Mouse (Mus musculus): ENCODE results near the gene Inf2. TPM values are rescaled to one million over a fixed set of nuclear protein-coding genes. Genes with fewer than 3 reads are reported as not detected.

Inf2 gene
- polyA plus RNA-seq, 1 experiment from 2014 or later = 1.4 TPM

GRCm38 (mm10) chr12:112663303-112663702 is 74.7 kb downstream of the Inf2 start:
- Histone ChIP-seq H3K9ac (ENCODE audit: low read length) (peak overlapping the region; percentile 15; the same call in 1 of the 2 replicates), H3K4me3 (ENCODE audit: low read depth, low read length) (no peak overlapping the region), H3K27ac (ENCODE audit: low read depth, low read length) (peak overlapping the region; percentile 82), H3K4me2 (no peak overlapping the region), H3K9me3 (ENCODE audit: control insufficient read depth, low read length) (no peaks in the 10 kb centered on the region), H3K4me1 (ENCODE audit: control insufficient read depth, insufficient read depth, low read length) (peaks cover 56% of the 10 kb centered on the region), H3K27me3 (ENCODE audit: control insufficient read depth, insufficient read depth, low read length) (no peaks in the 10 kb centered on the region), H3K36me3 (ENCODE audit: control insufficient read depth, insufficient read depth, low read length) (peaks cover 32% of the 10 kb centered on the region)
- no peak for ATAC-seq (ENCODE audit: low FRiP score)
- no peak for DNase-seq (ENCODE audit: low spot score, missing footprints)
- 89% methylated on average over 11 of the region's 11 CpGs for WGBS

- Histone ChIP-seq H3K9me3 (ENCODE audit: control insufficient read depth, low read length) (no peaks in the 10 kb centered on the region), H3K4me1 (ENCODE audit: control insufficient read depth, insufficient read depth, low read length) (peaks cover 56% of the 10 kb centered on the region), H3K36me3 (ENCODE audit: control insufficient read depth, insufficient read depth, low read length) (peaks cover 32% of the 10 kb centered on the region), H3K9ac (ENCODE audit: low read length) (peak overlapping the region; percentile 39), H3K27ac (ENCODE audit: low read depth, low read length) (peak overlapping the region; percentile 82), H3K4me2 (peak overlapping the region; percentile 1; the same call in 1 of the 2 replicates), H3K27me3 (ENCODE audit: control insufficient read depth, insufficient read depth, low read length) (no peaks in the 10 kb centered on the region), H3K4me3 (ENCODE audit: low read depth, low read length) (no peak overlapping the region)
- DNase-seq (ENCODE audit: low spot score, missing footprints) (no peak), ATAC-seq (ENCODE audit: low FRiP score) (no peak; the same call in none of the 2 replicates)
- 88% methylated on average over 12 of the region's 12 CpGs for WGBS
Measured at GRCm38 (mm10) chr12:112663716-112664115, 75.1 kb downstream of the Inf2 start.

GRCm38 (mm10) chr12:112664124-112664523 is 75.5 kb downstream of the Inf2 start:
- Histone ChIP-seq H3K27me3 (ENCODE audit: control insufficient read depth, insufficient read depth, low read length) (no peaks in the 10 kb centered on the region), H3K4me3 (ENCODE audit: low read depth, low read length) (no peak overlapping the region), H3K27ac (ENCODE audit: low read depth, low read length) (peak overlapping the region; percentile 82), H3K9me3 (ENCODE audit: control insufficient read depth, low read length) (no peaks in the 10 kb centered on the region), H3K36me3 (ENCODE audit: control insufficient read depth, insufficient read depth, low read length) (peaks cover 31% of the 10 kb centered on the region), H3K4me1 (ENCODE audit: control insufficient read depth, insufficient read depth, low read length) (peaks cover 56% of the 10 kb centered on the region), H3K9ac (ENCODE audit: low read length) (peak overlapping the region; percentile 39), H3K4me2 (peak overlapping the region; percentile 1; the same call in 1 of the 2 replicates)
- ATAC-seq (ENCODE audit: low FRiP score) (peak; percentile 74), DNase-seq (ENCODE audit: low spot score, missing footprints) (no peak)
- 34% methylated on average over 2 of the region's 2 CpGs for WGBS

GRCm38 (mm10) chr12:112664656-112665055 is 76.1 kb downstream of the Inf2 start:
- Histone ChIP-seq H3K4me2 (0 out of 2 replicates have a peak overlapping the region, but pooled peaks have one; percentile 4), H3K4me1 (ENCODE audit: control insufficient read depth, insufficient read depth, low read length) (peaks cover 56% of the 10 kb centered on the region), H3K4me3 (ENCODE audit: low read depth, low read length) (no peak overlapping the region), H3K9me3 (ENCODE audit: control insufficient read depth, low read length) (no peaks in the 10 kb centered on the region), H3K27me3 (ENCODE audit: control insufficient read depth, insufficient read depth, low read length) (no peaks in the 10 kb centered on the region), H3K36me3 (ENCODE audit: control insufficient read depth, insufficient read depth, low read length) (peaks cover 32% of the 10 kb centered on the region), H3K27ac (ENCODE audit: low read depth, low read length) (peak overlapping the region; percentile 82), H3K9ac (ENCODE audit: low read length) (peak overlapping the region; percentile 27; the same call in 1 of the 2 replicates)
- DNase-seq (ENCODE audit: low spot score, missing footprints) (no peak), ATAC-seq (ENCODE audit: low FRiP score) (no peak)
- whole genome bisulfite sequencing = 74% methylated on average over 5 of the region's 5 CpGs

Small RNAs within 50 kb of the gene (microRNA-seq; reads per million reads assigned to microRNA genes)
- 0.76 reads per million for gene Mir6939

Other genes with a start within 250 kb of the Inf2 start
- not detected in 2 replicates for gene A530016L24Rik, start 99.3 kb upstream of the Inf2 start, polyA plus RNA-seq (2014; fragmentation: Nextera tagmentation; extraction: Ambion mirVana)
- 4.9 and 5.9 TPM in 2 replicates for gene Tmem179, start 72.0 kb upstream of the Inf2 start, polyA plus RNA-seq (2014; fragmentation: Nextera tagmentation; extraction: Ambion mirVana)
- gene Adssl1, start 31.3 kb downstream of the Inf2 start, polyA plus RNA-seq (2014; fragmentation: Nextera tagmentation; extraction: Ambion mirVana) = 1.9 and 2.7 TPM in 2 replicates
- gene Siva1, start 55.9 kb downstream of the Inf2 start, polyA plus RNA-seq (2014; fragmentation: Nextera tagmentation; extraction: Ambion mirVana) = 182 and 230 TPM in 2 replicates
- gene Akt1, start 86.1 kb downstream of the Inf2 start, polyA plus RNA-seq (2014; fragmentation: Nextera tagmentation; extraction: Ambion mirVana) = 62.5 and 82.6 TPM in 2 replicates
- gene Zbtb42, start 90.0 kb downstream of the Inf2 start, polyA plus RNA-seq (2014; fragmentation: Nextera tagmentation; extraction: Ambion mirVana) = 4.8 and 5.1 TPM in 2 replicates
- gene Cep170b, start 131.7 kb downstream of the Inf2 start, polyA plus RNA-seq (2014; fragmentation: Nextera tagmentation; extraction: Ambion mirVana) = 5.2 and 5.5 TPM in 2 replicates
- gene Pld4, start 171.9 kb downstream of the Inf2 start, polyA plus RNA-seq (2014; fragmentation: Nextera tagmentation; extraction: Ambion mirVana) = 3.5 and 4.2 TPM in 2 replicates
- gene Ahnak2, start 213.9 kb downstream of the Inf2 start, polyA plus RNA-seq (2014; fragmentation: Nextera tagmentation; extraction: Ambion mirVana) = 0.07 and 0.22 TPM in 2 replicates
- gene Clba1, start 220.2 kb downstream of the Inf2 start, polyA plus RNA-seq (2014; fragmentation: Nextera tagmentation; extraction: Ambion mirVana) = 14.7 and 15.3 TPM in 2 replicates
- 159 TPM in 2 replicates for gene Cdca4, start 240.6 kb downstream of the Inf2 start, polyA plus RNA-seq (2014; fragmentation: Nextera tagmentation; extraction: Ambion mirVana)